Mouse (Mus musculus): Measurements from ENCODE around the gene Pom121.

DNA sequence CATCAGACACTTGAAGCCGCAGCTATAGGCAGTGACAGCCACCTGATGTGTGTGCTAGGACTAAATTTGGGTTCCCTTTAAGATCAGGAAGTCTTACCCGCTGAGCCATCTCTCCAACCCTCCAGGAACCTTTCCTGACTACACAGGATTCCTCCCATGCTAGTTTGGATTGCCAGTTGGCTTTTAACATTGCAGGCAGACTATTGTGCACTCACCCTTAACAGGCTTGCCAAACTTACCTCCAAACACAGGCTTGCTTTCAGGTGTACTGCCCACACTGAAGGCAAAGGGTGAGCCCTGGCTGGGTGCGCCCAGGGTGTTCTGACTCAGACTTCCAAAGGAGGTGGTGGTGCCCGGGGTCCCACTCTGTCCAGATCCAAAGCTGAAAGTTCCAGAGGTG lies 13.7 kb downstream of the Pom121 start:
- TF ChIP-seq CTCF (IDR thresholded peaks at IDR 0.05; ENCODE audit: low read depth, low read length) (no peak), POLR2A (IDR thresholded peaks at IDR 0.05; ENCODE audit: borderline replicate concordance, low read depth, low read length) (no peak)

Measured in bone marrow macrophage, adult 2 months (primary cell).